Mouse (Mus musculus) ES-E14 (cell line): Measurements from ENCODE around the gene Spata6.

Experiments used
- CHD2 ChIP-seq: IDR thresholded peaks from 2 replicates; pipeline ENCODE4 v1.6.1; 2014; ENCODE audit warnings: mild to moderate bottlenecking, low read depth, low read length, inconsistent platforms
- HCFC1 ChIP-seq: IDR thresholded peaks from 2 replicates; pipeline ENCODE4 v1.6.1; 2012; ENCODE audit warnings: low read length, inconsistent platforms, borderline replicate concordance; ENCODE audit not compliant: insufficient read depth
- MAFK ChIP-seq: IDR thresholded peaks from 2 replicates; pipeline ENCODE4 v1.6.1; 2014; ENCODE audit warnings: mild to moderate bottlenecking, low read depth, low read length, inconsistent platforms; ENCODE audit not compliant: insufficient read depth
- ZNF384 ChIP-seq: IDR thresholded peaks from 2 replicates; pipeline ENCODE4 v1.6.1; 2012; ENCODE audit warnings: low read depth, low read length, inconsistent platforms

- TF ChIP-seq HCFC1, result 0 out of 2 replicates have a peak, but pooled peaks have one; percentile 32
- peak; percentile 44; the same call in 1 of the 2 replicates for TF ChIP-seq CHD2
- no peak for TF ChIP-seq ZNF384
- no peak for TF ChIP-seq MAFK
These were observed 32.8 kb upstream of the Spata6 start for GRCm38 (mm10) chr4:111686951-111687350.
